Mouse (Mus musculus) CH12.LX (cell line): ENCODE results near the gene Pan3.

Experiments used
- GABPA ChIP-seq: IDR thresholded peaks from 2 replicates; pipeline ENCODE4 v1.6.1; 2012; ENCODE audit warnings: low read depth, low read length, improper control_type of control experiment, inconsistent platforms; ENCODE audit not compliant: insufficient replicate concordance
- HCFC1 ChIP-seq: IDR thresholded peaks from 2 replicates; pipeline ENCODE4 v1.6.1; 2012; ENCODE audit warnings: low read depth, mild to moderate bottlenecking, inconsistent platforms, low read length, improper control_type of control experiment
- POLR2A ChIP-seq: IDR thresholded peaks from 2 replicates; pipeline ENCODE4 v1.6.1; 2011; ENCODE audit warnings: low read depth, mild to moderate bottlenecking, improper control_type of control experiment, low read length
- RCOR1 ChIP-seq: conservative IDR thresholded peaks from 2 replicates; pipeline ENCODE4 v1.6.1; 2012; ENCODE audit warnings: low read depth, mild to moderate bottlenecking, inconsistent platforms, low read length, improper control_type of control experiment
- SIN3A ChIP-seq: IDR thresholded peaks from 2 replicates; pipeline ENCODE4 v1.6.1; 2012; ENCODE audit warnings: low read length, improper control_type of control experiment, inconsistent platforms
- USF2 ChIP-seq: conservative IDR thresholded peaks from 2 replicates; pipeline ENCODE4 v1.6.1; 2011; ENCODE audit warnings: low read depth, low read length, improper control_type of control experiment
- ZNF384 ChIP-seq: IDR thresholded peaks from 2 replicates; pipeline ENCODE4 v1.6.1; 2012; ENCODE audit warnings: low read depth, low read length, improper control_type of control experiment, inconsistent platforms

DNA sequence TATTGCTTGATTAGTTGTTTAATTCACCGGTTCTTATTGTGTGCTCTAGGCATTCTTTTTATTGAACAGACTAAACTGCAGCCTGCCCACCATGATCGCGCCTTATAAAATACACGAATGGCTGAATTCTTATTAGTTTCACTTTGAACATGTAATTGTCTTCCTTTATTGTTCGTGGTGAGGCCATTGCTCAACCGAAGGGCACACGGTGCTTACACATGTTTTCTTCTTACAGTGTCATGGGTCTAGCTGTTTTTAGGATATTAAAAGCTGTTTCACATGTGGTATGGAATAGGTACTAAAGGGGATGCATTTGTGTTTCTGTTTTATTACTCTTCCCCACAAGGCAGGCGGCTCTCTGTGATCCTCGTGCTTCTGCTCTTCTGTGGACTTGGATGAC is 81.4 kb downstream of the Pan3 start:
- TF ChIP-seq USF2 (no peak), POLR2A (no peak), HCFC1 (no peak), RCOR1 (no peak), ZNF384 (no peak), GABPA (no peak), SIN3A (no peak)
